Mouse (Mus musculus) liver, adult 2 months (tissue): ENCODE data around the gene Gm11634. TPM values are rescaled to one million over a fixed set of nuclear protein-coding genes. Genes with fewer than 3 reads are reported as not detected.
"Not testable (repeated sequence)": the region's sequence is repeated elsewhere in the genome, so short reads cannot be mapped to it uniquely, and the experiment has no call there.

Experiments used
- DNase-seq: peaks from one replicate; pipeline ENCODE4 v3.0.0-alpha.2; 2011; ENCODE audit warnings: low read depth, low spot score; ENCODE audit errors: extremely low read depth
- H3K27ac ChIP-seq: fragments of 200-500 bp; replicated peaks from 2 replicates; pipeline ENCODE4 v1.5.1; 2012; ENCODE audit warnings: low read depth, mild to moderate bottlenecking, control low read depth, inconsistent platforms, low read length; ENCODE audit not compliant: insufficient read depth
- H3K27me3 ChIP-seq: fragments of 200-500 bp; 2 replicates; pipeline ENCODE4 v1.6.1; 2012; ENCODE audit warnings: mild to moderate bottlenecking, moderate library complexity, low read length, inconsistent platforms; ENCODE audit not compliant: control insufficient read depth, insufficient read depth
- H3K36me3 ChIP-seq: fragments of 200-500 bp; 2 replicates; pipeline ENCODE4 v1.6.1; 2012; ENCODE audit warnings: low read length, inconsistent platforms; ENCODE audit not compliant: control insufficient read depth, insufficient read depth
- H3K4me1 ChIP-seq: fragments of 200-500 bp; 2 replicates; pipeline ENCODE4 v1.6.1; 2011; ENCODE audit warnings: low read length; ENCODE audit not compliant: control insufficient read depth, insufficient read depth
- H3K4me3 ChIP-seq: fragments of 200-500 bp; 2 replicates; pipeline ENCODE4 v1.5.1; 2011; ENCODE audit warnings: low read depth, mild to moderate bottlenecking, control low read depth, low read length, moderate library complexity; ENCODE audit not compliant: insufficient read depth
- H3K79me2 ChIP-seq: fragments of 200-500 bp; 2 replicates; pipeline ENCODE4 v1.6.1; 2012; ENCODE audit warnings: inconsistent platforms, mild to moderate bottlenecking, low read length, moderate library complexity; ENCODE audit not compliant: control insufficient read depth, insufficient read depth
- H3K9ac ChIP-seq: fragments of 200-500 bp; 2 replicates; pipeline ENCODE4 v1.6.1; 2012; ENCODE audit warnings: low read depth, mild to moderate bottlenecking, control low read depth, inconsistent platforms, low read length
- CTCF ChIP-seq: fragments of 200-500 bp; IDR thresholded peaks from 2 replicates; pipeline ENCODE4 v1.5.1; 2011; ENCODE audit warnings: low read depth, low read length, control low read depth
- POLR2A ChIP-seq: fragments of 200-500 bp; IDR thresholded peaks from 2 replicates; pipeline ENCODE4 v1.6.1; 2011; ENCODE audit warnings: low read length, control low read depth; ENCODE audit not compliant: insufficient read depth; ENCODE audit errors: extremely low read depth
- WGBS: fragments of 180-500 bp; shearing (Covaris S2); methylation state at CpG from one replicate; pipeline ENCODE4 v1.1.7; 2018; 5-methylcytosine and 5-hydroxymethylcytosine counted together
- polyA plus RNA-seq: library from polyadenylated mRNA; depleted of rRNA; stranded (reverse); fragments of >200 nt; gene quantifications from 2 replicates; pipeline ENCODE4 v1.2.3, GENCODE M21; 2012
- total RNA-seq: library from RNA; depleted of rRNA; stranded (reverse); fragments of >200 nt; gene quantifications from 2 replicates; pipeline ENCODE4 v1.2.3, GENCODE M21; 2014

Gm11634 gene
- total and polyA plus RNA-seq, 2 experiments, result not detected

GRCm38 (mm10) chr11:101627857-101628559, 29.0 kb upstream of the Gm11634 start:
- Histone ChIP-seq H3K27me3 (no peaks in the 10 kb centered on the region), H3K27ac (peak overlapping the region; percentile 56), H3K9ac (peak overlapping the region; percentile 89), H3K79me2 (no peaks in the 10 kb centered on the region), H3K36me3 (no peaks in the 10 kb centered on the region), H3K4me3 (peak overlapping the region; percentile 74), H3K4me1 (peaks cover 2% of the 10 kb centered on the region; the same call in 1 of the 2 replicates)
- WGBS, result 2% methylated on average over 33 of the region's 33 CpGs
- TF ChIP-seq CTCF, result no peak
- TF ChIP-seq POLR2A, result 0 out of 2 replicates have a peak, but pooled peaks have one; percentile 9
- no peak for DNase-seq

- peak within 1 kb of the TSS; percentile 74 for H3K4me3 ChIP-seq
- peaks cover 4% of the 10 kb centered on the region; the same call in 1 of the 2 replicates for H3K4me1 ChIP-seq
- TF ChIP-seq CTCF (no peak), POLR2A (peak; percentile 89)
- no peaks in the 10 kb centered on the region for H3K79me2 ChIP-seq
- H3K27me3 ChIP-seq, result no peaks in the 10 kb centered on the region
- peak within 1 kb of the TSS; percentile 86 for H3K27ac ChIP-seq
- no peaks in the 10 kb centered on the region for H3K36me3 ChIP-seq
- H3K9ac ChIP-seq, result peak within 1 kb of the TSS; percentile 89
- under 1% methylated on average over 34 of the region's 34 CpGs for WGBS
- DNase-seq, result peak; percentile 95
These were observed 28.2 kb upstream of the Gm11634 start, which contains the start of gene Rdm1 for GRCm38 (mm10) chr11:101626995-101627856. Rdm1 (plus strand) TSS chr11:101627195.

GRCm38 (mm10) chr11:101626649-101626994, 27.6 kb upstream of the Gm11634 start:
- peak overlapping the region; percentile 54 for H3K9ac ChIP-seq
- no peaks in the 10 kb centered on the region for H3K36me3 ChIP-seq
- 5% methylated on average over 8 of the region's 8 CpGs for WGBS
- H3K79me2 ChIP-seq, result no peaks in the 10 kb centered on the region
- peak overlapping the region; percentile 58 for H3K4me3 ChIP-seq
- peaks cover 4% of the 10 kb centered on the region; the same call in 1 of the 2 replicates for H3K4me1 ChIP-seq
- no peak for DNase-seq
- no peaks in the 10 kb centered on the region for H3K27me3 ChIP-seq
- peak overlapping the region; percentile 86 for H3K27ac ChIP-seq
- TF ChIP-seq CTCF, result no peak
- no peak for TF ChIP-seq POLR2A

GRCm38 (mm10) chr11:101620022-101620655, 21.1 kb upstream of the Gm11634 start:
- H3K27me3 ChIP-seq, H3K79me2 ChIP-seq, H3K9ac ChIP-seq, H3K4me1 ChIP-seq, DNase-seq, H3K4me3 ChIP-seq, H3K27ac ChIP-seq, H3K36me3 ChIP-seq: not testable (repeated sequence)
- WGBS, result 91% methylated on average over 11 of the region's 11 CpGs

- H3K4me3 ChIP-seq, result no peak overlapping the region
- no peaks in the 10 kb centered on the region for H3K36me3 ChIP-seq
- H3K79me2 ChIP-seq, result no peaks in the 10 kb centered on the region
- H3K27me3 ChIP-seq, result peaks cover 3% of the 10 kb centered on the region; the same call in 1 of the 2 replicates
- 0 out of 2 replicates have a peak, but pooled peaks cover 2% of the 10 kb centered on the region for H3K4me1 ChIP-seq
- TF ChIP-seq POLR2A, result no peak
- no peak for TF ChIP-seq CTCF
- H3K27ac ChIP-seq, result no peak overlapping the region
- 80% methylated on average over 3 of the region's 3 CpGs for WGBS
- H3K9ac ChIP-seq, result no peak overlapping the region
- no peak for DNase-seq
These were observed 19.5 kb upstream of the Gm11634 start for GRCm38 (mm10) chr11:101618596-101618995.
